Mouse (Mus musculus): ENCODE results near the gene Dusp11. TPM values are rescaled to one million over a fixed set of nuclear protein-coding genes. Genes with fewer than 3 reads are reported as not detected.
"Not testable (repeated sequence)": the region's sequence is repeated elsewhere in the genome, so short reads cannot be mapped to it uniquely, and the experiment has no call there.

The Dusp11 gene
- total RNA-seq (2014; rRNA removed) (57.9 and 60.6 TPM in 2 replicates), polyA plus RNA-seq (2015; fragmentation: Nextera tagmentation; extraction: Ambion mirVana) (31.6 TPM in 2 replicates)

DNA sequence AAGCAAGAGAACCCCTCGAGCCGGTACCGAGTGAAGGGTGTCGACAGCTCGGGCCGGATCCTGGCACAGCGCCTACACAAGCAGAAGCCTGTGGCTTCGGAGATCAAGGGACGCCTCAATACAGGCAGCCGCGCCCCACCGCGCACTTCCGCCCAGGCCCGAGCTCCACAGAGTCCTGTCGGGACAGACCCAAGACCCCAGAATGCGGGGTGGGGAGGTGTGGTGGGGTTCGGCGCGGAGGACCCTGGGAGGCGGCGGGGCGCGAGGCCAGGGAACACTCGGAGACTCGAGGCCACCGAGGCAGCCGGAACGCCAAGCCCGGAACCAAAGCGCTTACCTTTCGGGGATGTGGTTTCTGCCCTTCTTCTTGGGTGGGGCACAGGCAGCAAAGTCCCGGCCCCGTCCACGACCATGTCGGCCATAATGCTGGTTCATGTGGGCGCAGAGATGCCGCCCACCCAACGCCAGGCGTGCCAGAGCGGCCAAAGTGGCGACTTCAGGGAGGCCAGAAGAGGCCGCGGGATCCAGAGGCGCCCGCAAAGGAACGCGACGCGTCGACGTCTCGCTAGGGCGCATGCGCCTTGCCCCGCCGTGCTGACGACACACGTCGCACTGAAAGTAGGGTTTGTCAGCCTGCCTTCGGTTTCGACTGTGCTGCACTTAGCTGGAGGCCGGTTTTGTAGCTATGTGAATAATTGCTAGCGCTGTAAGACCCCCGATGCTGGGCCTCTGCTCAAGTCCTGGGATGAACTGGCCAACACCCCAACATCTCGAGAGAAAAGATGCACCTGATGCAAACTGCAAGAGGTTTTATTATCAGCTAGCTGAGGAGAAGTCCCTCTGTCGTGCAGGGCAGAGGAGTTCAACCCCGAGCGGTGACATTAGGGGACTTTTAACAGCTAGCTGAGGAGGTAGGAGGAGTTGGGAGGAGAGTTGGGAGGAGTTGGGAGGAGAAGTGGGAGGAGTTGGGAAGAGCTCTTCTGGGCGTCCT lies at the start of gene Dusp11:
Gene Dusp11, minus strand, starts transcription at position 567 of the 991 bp plus-strand sequence.
- peak within 1 kb of the TSS; percentile 77 for H3K9ac ChIP-seq (replicated peaks; ENCODE audit: low read length)
- peak; percentile 97 for DNase-seq (ENCODE audit: low spot score)
- no peaks in the 10 kb centered on the region for H3K9me3 ChIP-seq (ENCODE audit: low read length)
- TF ChIP-seq CTCF (IDR thresholded peaks at IDR 0.05; ENCODE audit: low read depth) = no peak; the same call in 1 of the 2 replicates
- H3K27ac ChIP-seq = peak within 1 kb of the TSS; percentile 94
- H3K4me1 ChIP-seq (ENCODE audit: insufficient read depth, low read length) = no peaks in the 10 kb centered on the region
- ATAC-seq = peak; percentile 97
- no peaks in the 10 kb centered on the region; the same call in 1 of the 2 replicates for H3K36me3 ChIP-seq (ENCODE audit: insufficient read depth, low read length)
- under 1% methylated on average over 65 of the region's 70 CpGs for WGBS
- H3K4me2 ChIP-seq (ENCODE audit: low read depth, low read length) = peak within 1 kb of the TSS; percentile 73
- peak within 1 kb of the TSS; percentile 52 for H3K4me3 ChIP-seq (ENCODE audit: low read length)
- no peaks in the 10 kb centered on the region for H3K27me3 ChIP-seq (ENCODE audit: insufficient read depth, low read length)

DNA sequence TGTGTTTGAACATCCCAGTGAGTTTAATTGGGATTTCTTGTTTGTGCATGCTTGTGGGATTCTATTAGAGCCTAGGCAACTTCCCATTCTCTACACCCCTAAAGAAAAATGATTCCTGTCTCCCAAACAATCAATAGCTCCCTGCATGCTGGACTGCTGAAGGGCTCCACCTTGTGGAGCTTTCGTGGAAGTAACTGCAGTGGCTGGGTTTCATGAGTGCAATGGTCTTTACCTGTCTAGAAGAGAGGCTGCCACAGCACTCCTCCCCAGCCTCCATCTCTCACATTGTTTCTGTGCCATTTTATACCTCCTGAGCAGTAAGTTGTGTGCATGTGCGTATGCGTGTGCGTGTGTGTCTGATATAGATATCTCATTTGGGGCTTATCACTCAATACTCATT lies 48.5 kb upstream of the Dusp11 start:
- no peaks in the 10 kb centered on the region for H3K36me3 ChIP-seq (ENCODE audit: insufficient read depth, low read length)
- H3K4me3 ChIP-seq (ENCODE audit: low read length) = no peak overlapping the region
- no peak overlapping the region for H3K9ac ChIP-seq (replicated peaks; ENCODE audit: low read length)
- WGBS = 34% methylated on average over 4 of the region's 4 CpGs
- no peaks in the 10 kb centered on the region for H3K9me3 ChIP-seq (ENCODE audit: low read length)
- TF ChIP-seq CTCF (IDR thresholded peaks at IDR 0.05; ENCODE audit: low read depth) = peak; percentile 89
- DNase-seq (ENCODE audit: low spot score) = peak; percentile 84
- no peak overlapping the region for H3K27ac ChIP-seq
- ATAC-seq = peak; percentile 63; the same call in 1 of the 2 replicates
- H3K4me1 ChIP-seq (ENCODE audit: insufficient read depth, low read length) = no peaks in the 10 kb centered on the region
- H3K27me3 ChIP-seq (ENCODE audit: insufficient read depth, low read length) = no peaks in the 10 kb centered on the region
- H3K4me2 ChIP-seq (ENCODE audit: low read depth, low read length) = no peak overlapping the region

DNA sequence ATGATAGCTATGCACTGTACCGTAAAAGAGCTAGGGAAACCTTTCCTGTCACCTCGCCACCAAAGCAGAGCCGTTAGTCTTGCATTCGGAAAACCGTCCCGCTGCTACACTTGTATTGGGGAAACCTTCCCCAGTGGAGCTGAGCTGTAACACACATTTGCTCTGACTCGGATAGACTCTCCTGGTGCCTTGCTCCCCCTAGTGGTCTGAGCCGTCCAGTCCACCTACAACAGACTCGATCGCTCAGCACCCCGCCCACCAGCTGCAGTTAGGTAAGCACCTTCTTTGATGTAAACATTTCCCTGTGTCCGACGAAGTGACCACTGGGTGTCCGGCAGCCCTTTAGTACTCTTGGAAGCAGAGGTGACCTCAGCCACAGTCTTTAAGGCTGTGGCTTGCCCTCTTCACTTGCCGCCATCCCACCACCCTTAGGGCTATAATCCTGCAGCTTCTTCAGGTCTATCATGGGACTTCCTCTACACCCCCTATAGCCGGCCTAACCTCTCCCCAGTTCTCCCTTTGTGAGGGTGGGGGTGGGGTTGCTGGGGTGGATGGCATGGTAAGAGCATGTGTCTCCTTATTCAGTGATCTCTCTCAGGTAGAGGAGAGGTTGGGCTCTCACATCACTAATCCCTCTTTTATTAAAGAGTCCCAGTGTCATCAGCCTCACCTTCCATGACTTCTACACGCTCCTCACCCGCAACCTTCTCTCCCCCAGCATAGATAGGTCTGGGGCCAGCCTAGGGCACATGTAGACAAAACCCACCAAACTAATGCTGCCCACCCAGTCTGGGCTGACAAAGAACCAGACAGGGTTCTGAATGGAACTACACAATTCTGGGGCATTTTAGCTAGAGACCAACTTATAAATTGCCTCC lies 43.0 kb upstream of the Dusp11 start:
- ATAC-seq (peak; percentile 97), DNase-seq (ENCODE audit: low spot score) (peak; percentile 92)
- H3K4me2 ChIP-seq (ENCODE audit: low read depth, low read length) = peak overlapping the region; percentile 51
- H3K27me3 ChIP-seq (ENCODE audit: insufficient read depth, low read length) = no peaks in the 10 kb centered on the region
- H3K9me3 ChIP-seq (ENCODE audit: low read length) = no peaks in the 10 kb centered on the region
- no peaks in the 10 kb centered on the region for H3K36me3 ChIP-seq (ENCODE audit: insufficient read depth, low read length)
- H3K27ac ChIP-seq = no peak overlapping the region
- peak; percentile 99 for TF ChIP-seq CTCF (IDR thresholded peaks at IDR 0.05; ENCODE audit: low read depth)
- WGBS = 15% methylated on average over 18 of the region's 18 CpGs
- peak overlapping the region; percentile 19 for H3K4me3 ChIP-seq (ENCODE audit: low read length)
- no peak overlapping the region; the same call in 1 of the 2 replicates for H3K9ac ChIP-seq (replicated peaks; ENCODE audit: low read length)
- no peaks in the 10 kb centered on the region for H3K4me1 ChIP-seq (ENCODE audit: insufficient read depth, low read length)

DNA sequence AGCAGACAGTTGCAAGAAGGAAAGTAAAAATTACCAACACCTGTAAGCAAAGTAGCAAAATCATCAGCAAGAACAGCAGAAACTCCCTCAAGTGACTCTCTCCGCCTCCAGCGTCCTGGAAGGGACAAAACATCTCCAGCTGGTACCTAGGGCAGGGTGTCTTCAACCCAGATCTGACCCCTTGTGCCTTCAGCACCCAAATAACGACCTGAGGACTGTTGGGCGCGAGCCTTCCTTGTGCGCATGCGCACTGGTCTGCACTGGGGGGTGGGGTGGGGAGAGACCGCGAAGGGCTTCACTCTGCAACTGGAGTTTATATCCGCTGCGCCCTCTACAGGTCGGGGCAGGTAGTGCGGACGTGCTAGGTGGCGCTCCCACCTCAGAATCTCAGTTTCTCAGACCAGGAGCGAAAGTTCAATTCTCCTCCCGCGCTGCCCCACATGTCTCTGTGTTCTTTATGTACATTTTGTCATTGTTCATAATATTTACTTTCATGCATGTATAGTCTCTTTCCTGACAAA lies 42.0 kb upstream of the Dusp11 start:
- ATAC-seq (no peak), DNase-seq (ENCODE audit: low spot score) (no peak)
- Histone ChIP-seq H3K27ac (no peak overlapping the region), H3K27me3 (ENCODE audit: insufficient read depth, low read length) (no peaks in the 10 kb centered on the region), H3K9ac (replicated peaks; ENCODE audit: low read length) (no peak overlapping the region), H3K36me3 (ENCODE audit: insufficient read depth, low read length) (no peaks in the 10 kb centered on the region), H3K4me1 (ENCODE audit: insufficient read depth, low read length) (no peaks in the 10 kb centered on the region), H3K4me2 (ENCODE audit: low read depth, low read length) (no peak overlapping the region), H3K9me3 (ENCODE audit: low read length) (no peaks in the 10 kb centered on the region), H3K4me3 (ENCODE audit: low read length) (no peak overlapping the region)
- peak; percentile 54 for TF ChIP-seq CTCF (IDR thresholded peaks at IDR 0.05; ENCODE audit: low read depth)
- WGBS = 77% methylated on average over 18 of the region's 18 CpGs

DNA sequence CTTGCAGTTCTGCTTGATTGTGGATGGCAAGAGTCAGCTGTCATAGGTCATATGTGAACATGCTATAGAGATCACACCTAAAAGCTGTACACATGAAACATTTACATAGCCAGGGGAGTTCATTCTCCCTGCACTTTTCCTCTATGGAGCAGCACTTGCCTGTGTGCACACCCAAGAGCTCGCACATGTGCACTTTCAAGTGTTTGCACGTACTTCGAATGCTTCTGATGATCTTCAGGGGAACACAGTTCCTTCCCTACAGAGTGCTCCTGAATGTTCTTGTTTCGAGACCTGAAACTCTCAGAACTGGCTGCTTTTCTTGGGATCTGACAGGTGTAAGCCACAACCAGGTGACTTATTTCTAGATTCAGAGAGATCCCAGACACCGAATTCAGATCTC lies 29.3 kb upstream of the Dusp11 start:
- not testable (repeated sequence) for H3K4me2 ChIP-seq (ENCODE audit: low read depth, low read length); H3K4me1 ChIP-seq (ENCODE audit: insufficient read depth, low read length); H3K27me3 ChIP-seq (ENCODE audit: insufficient read depth, low read length); H3K27ac ChIP-seq; H3K9me3 ChIP-seq (ENCODE audit: low read length); H3K9ac ChIP-seq (replicated peaks; ENCODE audit: low read length); DNase-seq (ENCODE audit: low spot score); H3K36me3 ChIP-seq (ENCODE audit: insufficient read depth, low read length); ATAC-seq; H3K4me3 ChIP-seq (ENCODE audit: low read length)
- 92% methylated on average over 5 of the region's 5 CpGs for WGBS

DNA sequence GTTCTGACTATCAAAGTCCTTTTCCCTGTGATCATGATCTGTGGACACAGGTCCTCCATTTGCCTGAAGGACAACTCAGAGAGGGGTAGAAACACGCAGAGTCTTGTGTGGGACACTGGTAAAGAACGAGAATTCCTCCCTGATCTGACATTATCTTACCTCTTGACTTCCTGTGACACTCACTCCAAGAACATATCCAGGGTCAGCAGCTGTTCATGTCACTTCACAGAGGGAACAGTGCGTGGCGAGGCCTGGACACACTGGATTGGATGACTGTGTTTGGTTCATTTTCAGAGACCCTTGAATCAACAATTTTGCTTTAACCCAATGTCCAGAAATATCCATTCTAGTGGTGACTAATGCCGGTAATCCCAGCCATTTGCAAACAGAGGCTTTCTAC lies 28.1 kb upstream of the Dusp11 start:
- H3K27me3 ChIP-seq (ENCODE audit: insufficient read depth, low read length); H3K4me2 ChIP-seq (ENCODE audit: low read depth, low read length); H3K4me3 ChIP-seq (ENCODE audit: low read length); H3K27ac ChIP-seq; H3K36me3 ChIP-seq (ENCODE audit: insufficient read depth, low read length); ATAC-seq; H3K9ac ChIP-seq (replicated peaks; ENCODE audit: low read length); H3K9me3 ChIP-seq (ENCODE audit: low read length); DNase-seq (ENCODE audit: low spot score); H3K4me1 ChIP-seq (ENCODE audit: insufficient read depth, low read length): not testable (repeated sequence)
- WGBS = 92% methylated on average over 5 of the region's 5 CpGs

Data from hindbrain, postnatal 0 days (tissue).